Mouse (Mus musculus): ENCODE results near the gene Inafm1. TPM values are rescaled to one million over a fixed set of nuclear protein-coding genes. Genes with fewer than 3 reads are reported as not detected.
"Not testable (repeated sequence)": the region's sequence is repeated elsewhere in the genome, so short reads cannot be mapped to it uniquely, and the experiment has no call there.

Gene Inafm1
- polyA plus RNA-seq, 1 experiment, result not detected

- H3K4me1 ChIP-seq (ENCODE audit: control insufficient read depth, insufficient read depth, low read length), result peaks cover 23% of the 10 kb centered on the region
Observed at GRCm38 (mm10) chr7:16273766-16274140, 336 bp upstream of the Inafm1 start.

GRCm38 (mm10) chr7:16272681-16273080 lies 736 bp downstream of the Inafm1 start:
- Histone ChIP-seq H3K27ac (ENCODE audit: insufficient read depth, low read depth, low read length) (peak overlapping the region; percentile 68), H3K4me3 (ENCODE audit: insufficient read depth, low read depth, low read length) (peak overlapping the region; percentile 67), H3K4me1 (ENCODE audit: control insufficient read depth, insufficient read depth, low read length) (peaks cover 23% of the 10 kb centered on the region)
- under 1% methylated on average over 43 of the region's 46 CpGs for WGBS
- no peak for TF ChIP-seq POLR2A (IDR thresholded peaks at IDR 0.05; ENCODE audit: insufficient read depth, low read depth, low read length)

More at GRCm38 (mm10) chr7:16273766-16274140, 336 bp upstream of the Inafm1 start:
- Histone ChIP-seq H3K27ac (ENCODE audit: insufficient read depth, low read depth, low read length) (peak overlapping the region; percentile 34), H3K4me3 (ENCODE audit: insufficient read depth, low read depth, low read length) (peak overlapping the region; percentile 67)
- WGBS, result 1% methylated on average over 18 of the region's 18 CpGs
- TF ChIP-seq POLR2A (IDR thresholded peaks at IDR 0.05; ENCODE audit: insufficient read depth, low read depth, low read length), result peak; percentile 27; the same call in 1 of the 2 replicates
- TF ChIP-seq CTCF (IDR thresholded peaks at IDR 0.05; ENCODE audit: insufficient read depth, low read depth, low read length), result no peak

- 38% methylated on average over 1 of the region's 1 CpGs for WGBS
- H3K4me1 ChIP-seq (ENCODE audit: control insufficient read depth, insufficient read depth, low read length), result peaks cover 23% of the 10 kb centered on the region
- H3K27ac ChIP-seq (ENCODE audit: insufficient read depth, low read depth, low read length), result no peak overlapping the region
- no peak for TF ChIP-seq CTCF (IDR thresholded peaks at IDR 0.05; ENCODE audit: insufficient read depth, low read depth, low read length)
- TF ChIP-seq POLR2A (IDR thresholded peaks at IDR 0.05; ENCODE audit: insufficient read depth, low read depth, low read length), result no peak
- no peak overlapping the region for H3K4me3 ChIP-seq (ENCODE audit: insufficient read depth, low read depth, low read length)
Observed at GRCm38 (mm10) chr7:16271139-16271538, 2.3 kb downstream of the Inafm1 start.

- 86% methylated on average over 7 of the region's 7 CpGs for WGBS
- not testable (repeated sequence) for H3K27ac ChIP-seq (ENCODE audit: insufficient read depth, low read depth, low read length); H3K4me1 ChIP-seq (ENCODE audit: control insufficient read depth, insufficient read depth, low read length); H3K4me3 ChIP-seq (ENCODE audit: insufficient read depth, low read depth, low read length)
Observed at GRCm38 (mm10) chr7:16266593-16266992, 6.8 kb downstream of the Inafm1 start.

- WGBS, result 90% methylated on average over 11 of the region's 11 CpGs
- TF ChIP-seq CTCF (IDR thresholded peaks at IDR 0.05; ENCODE audit: insufficient read depth, low read depth, low read length), result no peak
- TF ChIP-seq POLR2A (IDR thresholded peaks at IDR 0.05; ENCODE audit: insufficient read depth, low read depth, low read length), result no peak
- Histone ChIP-seq H3K4me1 (ENCODE audit: control insufficient read depth, insufficient read depth, low read length) (peaks cover 7% of the 10 kb centered on the region), H3K4me3 (ENCODE audit: insufficient read depth, low read depth, low read length) (no peak overlapping the region), H3K27ac (ENCODE audit: insufficient read depth, low read depth, low read length) (no peak overlapping the region)
Observed at GRCm38 (mm10) chr7:16265856-16266255, 7.6 kb downstream of the Inafm1 start.

- Histone ChIP-seq H3K4me1 (ENCODE audit: control insufficient read depth, insufficient read depth, low read length) (no peaks in the 10 kb centered on the region), H3K4me3 (ENCODE audit: insufficient read depth, low read depth, low read length) (no peak overlapping the region), H3K27ac (ENCODE audit: insufficient read depth, low read depth, low read length) (no peak overlapping the region)
- 77% methylated on average over 5 of the region's 5 CpGs for WGBS
- no peak for TF ChIP-seq POLR2A (IDR thresholded peaks at IDR 0.05; ENCODE audit: insufficient read depth, low read depth, low read length)
- no peak for TF ChIP-seq CTCF (IDR thresholded peaks at IDR 0.05; ENCODE audit: insufficient read depth, low read depth, low read length)
Observed at GRCm38 (mm10) chr7:16263843-16264242, 9.6 kb downstream of the Inafm1 start.

- no peak for TF ChIP-seq CTCF (IDR thresholded peaks at IDR 0.05; ENCODE audit: insufficient read depth, low read depth, low read length)
- Histone ChIP-seq H3K4me3 (ENCODE audit: insufficient read depth, low read depth, low read length) (no peak overlapping the region), H3K27ac (ENCODE audit: insufficient read depth, low read depth, low read length) (no peak overlapping the region), H3K4me1 (ENCODE audit: control insufficient read depth, insufficient read depth, low read length) (no peaks in the 10 kb centered on the region)
- WGBS, result 24% methylated on average over 8 of the region's 8 CpGs
Observed at GRCm38 (mm10) chr7:16263015-16263787, 10.2 kb downstream of the Inafm1 start.

GRCm38 (mm10) chr7:16261097-16261496 lies 12.3 kb downstream of the Inafm1 start:
- Histone ChIP-seq H3K4me3 (ENCODE audit: insufficient read depth, low read depth, low read length) (no peak overlapping the region), H3K27ac (ENCODE audit: insufficient read depth, low read depth, low read length) (no peak overlapping the region), H3K4me1 (ENCODE audit: control insufficient read depth, insufficient read depth, low read length) (no peaks in the 10 kb centered on the region)
- TF ChIP-seq POLR2A (IDR thresholded peaks at IDR 0.05; ENCODE audit: insufficient read depth, low read depth, low read length), result no peak
- TF ChIP-seq CTCF (IDR thresholded peaks at IDR 0.05; ENCODE audit: insufficient read depth, low read depth, low read length), result no peak
- 67% methylated on average over 1 of the region's 1 CpGs for WGBS

- Histone ChIP-seq H3K27ac (ENCODE audit: insufficient read depth, low read depth, low read length) (no peak within 1 kb of the TSS), H3K4me3 (ENCODE audit: insufficient read depth, low read depth, low read length) (no peak within 1 kb of the TSS), H3K4me1 (ENCODE audit: control insufficient read depth, insufficient read depth, low read length) (no peaks in the 10 kb centered on the region)
- 90% methylated on average over 5 of the region's 5 CpGs for WGBS
- TF ChIP-seq POLR2A (IDR thresholded peaks at IDR 0.05; ENCODE audit: insufficient read depth, low read depth, low read length) (no peak), CTCF (IDR thresholded peaks at IDR 0.05; ENCODE audit: insufficient read depth, low read depth, low read length) (no peak)
Observed at GRCm38 (mm10) chr7:16259110-16259590, 14.3 kb downstream of the Inafm1 start, which contains the start of gene C5ar1. C5ar1 (minus strand) TSS chr7:16259540.

Measured in olfactory bulb, adult 2 months (tissue).